Mouse (Mus musculus) embryo, embryonic 11 days (tissue): ENCODE data around the gene Manbal.

Experiments used
- DNase-seq: peaks from one replicate; pipeline ENCODE4 v3.0.0-alpha.2; 2015

Gene Manbal

GRCm38 (mm10) chr2:157418206-157418605 lies 50.8 kb downstream of the Manbal start, which contains the start of gene Src:
Gene Src, plus strand, starts transcription at chr2:157418444.
- DNase-seq: peak; percentile 25

GRCm38 (mm10) chr2:157418609-157419071 lies 51.2 kb downstream of the Manbal start:
- DNase-seq: peak; percentile 52

GRCm38 (mm10) chr2:157419506-157419905 lies 52.1 kb downstream of the Manbal start:
- no peak for DNase-seq

- no peak for DNase-seq
Observed at GRCm38 (mm10) chr2:157420404-157420803, 53.0 kb downstream of the Manbal start.

GRCm38 (mm10) chr2:157422062-157422655 lies 54.8 kb downstream of the Manbal start:
- no peak for DNase-seq

GRCm38 (mm10) chr2:157422854-157423705 lies 55.7 kb downstream of the Manbal start:
- peak; percentile 82 for DNase-seq

- DNase-seq: peak; percentile 44
Observed at GRCm38 (mm10) chr2:157423706-157424125, 56.3 kb downstream of the Manbal start.

GRCm38 (mm10) chr2:157424126-157424903 lies 56.9 kb downstream of the Manbal start:
- peak; percentile 51 for DNase-seq

- peak; percentile 34 for DNase-seq
Observed at GRCm38 (mm10) chr2:157424904-157425642, 57.7 kb downstream of the Manbal start.

GRCm38 (mm10) chr2:157425643-157425988 lies 58.2 kb downstream of the Manbal start:
- no peak for DNase-seq

GRCm38 (mm10) chr2:157426171-157426570 lies 58.8 kb downstream of the Manbal start:
- DNase-seq: no peak

- DNase-seq: no peak
Observed at GRCm38 (mm10) chr2:157427164-157427563, 59.8 kb downstream of the Manbal start.

GRCm38 (mm10) chr2:157428351-157429139 lies 61.2 kb downstream of the Manbal start:
- no peak for DNase-seq

- DNase-seq: no peak
Observed at GRCm38 (mm10) chr2:157429735-157430134, 62.3 kb downstream of the Manbal start.

- DNase-seq: no peak
Observed at GRCm38 (mm10) chr2:157430667-157431429, 63.5 kb downstream of the Manbal start.

GRCm38 (mm10) chr2:157431912-157432311 lies 64.5 kb downstream of the Manbal start:
- no peak for DNase-seq

- DNase-seq: no peak
Observed at GRCm38 (mm10) chr2:157432476-157432875, 65.1 kb downstream of the Manbal start.

- no peak for DNase-seq
Observed at GRCm38 (mm10) chr2:157434041-157434440, 66.6 kb downstream of the Manbal start.

GRCm38 (mm10) chr2:157434497-157434896 lies 67.1 kb downstream of the Manbal start:
- DNase-seq: peak; percentile 55

GRCm38 (mm10) chr2:157436496-157436895 lies 69.1 kb downstream of the Manbal start:
- no peak for DNase-seq

GRCm38 (mm10) chr2:157437123-157437522 lies 69.7 kb downstream of the Manbal start:
- no peak for DNase-seq
